Mouse (Mus musculus) olfactory bulb, adult 2 months (tissue): Measurements from ENCODE around the gene Idh2.

Experiments
- CTCF ChIP-seq: fragments of 200-500 bp; IDR thresholded peaks from 2 replicates; pipeline ENCODE4 v1.5.1; 2012; ENCODE audit warnings: low read depth, mild to moderate bottlenecking, low read length, moderate library complexity; ENCODE audit not compliant: insufficient read depth
- POLR2A ChIP-seq: fragments of 200-500 bp; IDR thresholded peaks from 2 replicates; pipeline ENCODE4 v1.6.1; 2012; ENCODE audit warnings: mild to moderate bottlenecking, low read depth, low read length, moderate library complexity; ENCODE audit not compliant: insufficient read depth

DNA sequence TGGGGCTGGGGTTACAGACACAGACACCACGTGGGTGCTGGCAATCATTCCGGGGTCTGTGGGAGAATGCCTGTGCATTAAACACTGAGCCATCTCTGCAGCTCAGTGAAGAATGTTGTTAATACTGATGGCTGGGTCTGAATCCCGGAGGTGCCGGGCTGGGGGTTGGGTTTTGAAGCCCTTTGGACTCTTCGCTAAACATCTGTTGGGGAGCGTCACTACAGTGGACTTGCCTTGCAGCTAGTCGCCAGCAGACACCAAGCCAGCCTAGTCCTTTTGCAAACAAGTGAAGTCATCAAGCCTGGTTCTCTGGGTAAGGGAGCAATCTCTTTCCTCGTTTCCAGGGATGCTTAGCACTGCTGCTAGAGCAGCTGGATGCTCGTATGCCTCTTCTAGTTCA is 27.0 kb downstream of the Idh2 start:
- TF ChIP-seq CTCF = no peak
- TF ChIP-seq POLR2A = no peak
